Mouse (Mus musculus) liver, embryonic 13.5 days (tissue): Measurements from ENCODE around the gene Wnk4. TPM values are rescaled to one million over a fixed set of nuclear protein-coding genes. Genes with fewer than 3 reads are reported as not detected.

ENCODE experiments used
- polyA plus RNA-seq: library from polyadenylated mRNA; unstranded; fragments of >200 nt; fragmentation: Nextera tagmentation; extraction: Ambion mirVana; gene quantifications from 2 replicates; pipeline ENCODE4 v1.2.1, GENCODE M21; 2015

The Wnk4 gene
- polyA plus RNA-seq, 1 experiment from 2014 or later, result 5.5 TPM

Other genes starting within 250 kb of the Wnk4 start
- 6.0 TPM in 2 replicates for gene Naglu, start 190.6 kb upstream of the Wnk4 start, polyA plus RNA-seq
- 0.14 and 0.24 TPM in 2 replicates for gene Hsd17b1, start 182.2 kb upstream of the Wnk4 start, polyA plus RNA-seq
- 23.0 and 23.2 TPM in 2 replicates for gene Coasy, start 178.0 kb upstream of the Wnk4 start, polyA plus RNA-seq
- gene Mlx, start 173.3 kb upstream of the Wnk4 start, polyA plus RNA-seq, result 32.5 and 34.4 TPM in 2 replicates
- gene Psmc3ip, start 165.1 kb upstream of the Wnk4 start, polyA plus RNA-seq, result 26.4 and 27.1 TPM in 2 replicates
- gene Retreg3, start 140.7 kb upstream of the Wnk4 start, polyA plus RNA-seq, result 11.5 and 13.0 TPM in 2 replicates
- 49.7 and 54.4 TPM in 2 replicates for gene Tubg1, start 140.6 kb upstream of the Wnk4 start, polyA plus RNA-seq
- 0.29 and 0.37 TPM in 2 replicates for gene Tubg2, start 104.7 kb upstream of the Wnk4 start, polyA plus RNA-seq
- gene Cntnap1, start 90.0 kb upstream of the Wnk4 start, polyA plus RNA-seq, result 0.09 and 0.12 TPM in 2 replicates
- 1.0 and 1.1 TPM in 2 replicates for gene Plekhh3, start 89.2 kb upstream of the Wnk4 start, polyA plus RNA-seq
- not detected in 2 replicates for gene Ccr10, start 85.1 kb upstream of the Wnk4 start, polyA plus RNA-seq
- gene Ezh1, start 34.1 kb upstream of the Wnk4 start, polyA plus RNA-seq, result 6.6 and 7.4 TPM in 2 replicates
- gene Ramp2, start 14.5 kb upstream of the Wnk4 start, polyA plus RNA-seq, result 23.4 and 25.4 TPM in 2 replicates
- 98.5 and 99.4 TPM in 2 replicates for gene Vps25, start 6.9 kb upstream of the Wnk4 start, polyA plus RNA-seq
- gene Cntd1, start 18.4 kb downstream of the Wnk4 start, polyA plus RNA-seq, result 0.63 and 0.85 TPM in 2 replicates
- 125 TPM in 2 replicates for gene Coa3, start 18.5 kb downstream of the Wnk4 start, polyA plus RNA-seq
- gene Becn1, start 41.7 kb downstream of the Wnk4 start, polyA plus RNA-seq, result 108 and 112 TPM in 2 replicates
- gene Psme3, start 55.6 kb downstream of the Wnk4 start, polyA plus RNA-seq, result 198 and 239 TPM in 2 replicates
- 1.2 and 1.3 TPM in 2 replicates for gene Aoc2, start 64.5 kb downstream of the Wnk4 start, polyA plus RNA-seq
- gene Aoc3, start 70.0 kb downstream of the Wnk4 start, polyA plus RNA-seq, result 0.07 TPM in 1 of 2 replicates, not detected in the other
- not detected in 2 replicates for gene G6pc, start 107.0 kb downstream of the Wnk4 start, polyA plus RNA-seq
- 63.2 and 63.7 TPM in 2 replicates for gene Aarsd1, start 157.0 kb downstream of the Wnk4 start, polyA plus RNA-seq
- 3.7 TPM in 2 replicates for gene Gm27029, start 164.2 kb downstream of the Wnk4 start, polyA plus RNA-seq
- 6.0 and 6.9 TPM in 2 replicates for gene Rundc1, start 164.5 kb downstream of the Wnk4 start, polyA plus RNA-seq
- gene Ptges3l, start 164.8 kb downstream of the Wnk4 start, polyA plus RNA-seq, result 0.66 and 1.2 TPM in 2 replicates
- gene Rpl27, start 181.7 kb downstream of the Wnk4 start, polyA plus RNA-seq, result 344 and 360 TPM in 2 replicates
- 31.4 and 33.0 TPM in 2 replicates for gene Ifi35, start 187.8 kb downstream of the Wnk4 start, polyA plus RNA-seq
- gene Rnd2, start 204.4 kb downstream of the Wnk4 start, polyA plus RNA-seq, result 3.1 and 3.4 TPM in 2 replicates
- gene Vat1, start 205.7 kb downstream of the Wnk4 start, polyA plus RNA-seq, result 8.8 and 8.9 TPM in 2 replicates